Mouse (Mus musculus): ENCODE results near the gene Manbal.

GRCm38 (mm10) chr2:157375794-157376757 lies 8.7 kb downstream of the Manbal start:
- TF ChIP-seq CTCF (IDR thresholded peaks at IDR 0.05; ENCODE audit: insufficient read depth, low read depth, low read length) (no peak), POLR2A (IDR thresholded peaks at IDR 0.05; ENCODE audit: insufficient read depth, low read depth, low read length) (no peak)
